In genomic region chrX:14356466-14357030, GRCm38 (mm10) we compare ENCODE assay signal across 29 mouse cellular contexts.
DNase-seq lines count a peak whose midpoint lies in the region; ATAC-seq and TF ChIP-seq lines count a peak whose summit lies in the region.
"Had no signal": no experiment of that assay in that cellular context is flagged by ENCODE, and none has a peak within 500 bp of the region (broad histone marks: within the 10 kb centered on the region; RNA-seq: fewer than 3 reads in every experiment).

No protein-coding gene starts in this region.

- H3K4me2 ChIP-seq in hindbrain, postnatal 0 days (ENCODE audit: low read depth, low read length), result no peak overlapping the region
- no peak overlapping the region for H3K4me2 ChIP-seq in hindbrain, embryonic 11.5 days (replicated peaks; ENCODE audit: low read depth, low read length)
- H3K4me2 ChIP-seq: forebrain, embryonic 15.5 days; heart, embryonic 11.5 days; hindbrain, embryonic 13.5 days; limb, embryonic 12.5 days; liver, embryonic 15.5 days; lung, embryonic 14.5 days; midbrain, embryonic 11.5 days; neural tube, embryonic 12.5 days had no signal

- no peaks in the 10 kb centered on the region for H3K36me3 ChIP-seq in hindbrain, postnatal 0 days (ENCODE audit: insufficient read depth, low read length)
- H3K36me3 ChIP-seq in hindbrain, embryonic 11.5 days (ENCODE audit: control insufficient read depth, insufficient read depth, low read length), result no peaks in the 10 kb centered on the region
- H3K36me3 ChIP-seq: forebrain, embryonic 15.5 days; G1E; hindbrain, embryonic 13.5 days; limb, embryonic 12.5 days; liver, embryonic 15.5 days; neural tube, embryonic 12.5 days had no signal

- H3K4me1 ChIP-seq in hindbrain, postnatal 0 days (ENCODE audit: insufficient read depth, low read length), result no peaks in the 10 kb centered on the region
- no peaks in the 10 kb centered on the region for H3K4me1 ChIP-seq in hindbrain, embryonic 11.5 days (replicated peaks; ENCODE audit: control insufficient read depth, insufficient read depth, low read length)
- H3K4me1 ChIP-seq: forebrain, embryonic 15.5 days; hindbrain, embryonic 13.5 days; limb, embryonic 12.5 days; liver, embryonic 15.5 days; neural tube, embryonic 12.5 days had no signal

- H3K4me3 ChIP-seq in hindbrain, postnatal 0 days (ENCODE audit: low read length), result no peak overlapping the region
- H3K4me3 ChIP-seq in hindbrain, embryonic 11.5 days (ENCODE audit: low read depth, low read length), result no peak overlapping the region
- H3K4me3 ChIP-seq: forebrain, embryonic 15.5 days; hindbrain, embryonic 13.5 days; limb, embryonic 12.5 days; liver, embryonic 15.5 days; myocyte; neural tube, embryonic 12.5 days had no signal

- no peaks in the 10 kb centered on the region for H3K9me3 ChIP-seq in hindbrain, postnatal 0 days (ENCODE audit: low read length)
- no peaks in the 10 kb centered on the region for H3K9me3 ChIP-seq in hindbrain, embryonic 11.5 days (ENCODE audit: control insufficient read depth, low read length)
- H3K9me3 ChIP-seq: forebrain, embryonic 15.5 days; G1E; hindbrain, embryonic 13.5 days; limb, embryonic 12.5 days; liver, embryonic 15.5 days; neural tube, embryonic 12.5 days had no signal

- H3K9ac ChIP-seq in hindbrain, postnatal 0 days (replicated peaks; ENCODE audit: low read length), result no peak overlapping the region
- no peak overlapping the region for H3K9ac ChIP-seq in hindbrain, embryonic 11.5 days (ENCODE audit: low read depth, low read length)
- H3K9ac ChIP-seq: forebrain, embryonic 15.5 days; hindbrain, embryonic 13.5 days; limb, embryonic 12.5 days; liver, embryonic 15.5 days; lung, embryonic 14.5 days; neural tube, embryonic 12.5 days had no signal

- no peak for TF ChIP-seq CTCF in hindbrain, postnatal 0 days (IDR thresholded peaks at IDR 0.05; ENCODE audit: low read depth)

- no peaks in the 10 kb centered on the region for H3K27me3 ChIP-seq in hindbrain, postnatal 0 days (ENCODE audit: insufficient read depth, low read length)
- H3K27me3 ChIP-seq in hindbrain, embryonic 11.5 days (ENCODE audit: control insufficient read depth, insufficient read depth, low read length), result no peaks in the 10 kb centered on the region
- H3K27me3 ChIP-seq: forebrain, embryonic 15.5 days; hindbrain, embryonic 13.5 days; limb, embryonic 12.5 days; liver, embryonic 15.5 days; neural tube, embryonic 12.5 days had no signal

- H3K27ac ChIP-seq in hindbrain, postnatal 0 days, result no peak overlapping the region
- no peak overlapping the region for H3K27ac ChIP-seq in hindbrain, embryonic 11.5 days (ENCODE audit: low read depth, low read length)
- H3K27ac ChIP-seq: forebrain, embryonic 15.5 days; hindbrain, embryonic 13.5 days; limb, embryonic 12.5 days; liver, embryonic 15.5 days; neural tube, embryonic 12.5 days had no signal

- peak; percentile 23 for DNase-seq in cerebellum, adult 11-12 months
- no peak for DNase-seq in cerebellum, adult 11 months
- DNase-seq in hindbrain, postnatal 0 days (ENCODE audit: low spot score), result peak; percentile 4
- no peak for DNase-seq in hindbrain, embryonic 11.5 days (ENCODE audit: low spot score)
- DNase-seq in cerebellum, adult 9-10 months, result peak; percentile 14
- DNase-seq in cerebellum, postnatal 36 days, result peak; percentile 3 to 4
- DNase-seq in heart, adult 8-10 months (ENCODE audit: low spot score), result no peak
- DNase-seq: adrenal gland, adult 8-10 months; gastrocnemius, postnatal 10 days; heart, postnatal 36 days; kidney, adult 9 months; kidney, postnatal 10 days; layer of hippocampus, adult 9-11 months; lung, embryonic 14.5 days; lung, postnatal 14 days; right cerebral cortex, postnatal 4 days; thymus, adult 2 months; thymus, postnatal 36 days had no signal

- no peak for ATAC-seq in hindbrain, postnatal 0 days
- no peak for ATAC-seq in hindbrain, embryonic 11.5 days (ENCODE audit: low FRiP score)
- ATAC-seq: forebrain, embryonic 15.5 days; intestine, postnatal 0 days; midbrain, embryonic 16.5 days had no signal

- 66% methylated on average over 4 of the region's 4 CpGs for WGBS in hindbrain, postnatal 0 days
- 68% methylated on average over 4 of the region's 4 CpGs for WGBS in hindbrain, embryonic 11.5 days

Comparison
In these comparisons a context has a peak if more than half of its experiments do, and no peak if none do; other contexts are left out.
1. DNase-seq: peak in cerebellum, adult 11-12 months (single experiment), hindbrain, postnatal 0 days (single experiment), cerebellum, adult 9-10 months (single experiment) and cerebellum, postnatal 36 days (2 of 2); none in cerebellum, adult 11 months (single experiment), hindbrain, embryonic 11.5 days (single experiment) and heart, adult 8-10 months (single experiment).